Mouse (Mus musculus) MEL (cell line): ENCODE measurements at regions not wholly inside any gene's neighbourhood (a gene's known extent, or its start where the extent isn't known, plus 50 kb on each side); places are given as distances from the start of the nearest gene placed in this dataset.

Experiments used
- DNase-seq: peaks from one replicate; pipeline ENCODE4 v3.0.0; 2011; ENCODE audit warnings: low read depth, low spot score
- H3K27ac ChIP-seq: 2 replicates; pipeline ENCODE4 v1.5.1; 2012; ENCODE audit warnings: low read depth, mild to moderate bottlenecking, control low read depth, low read length, moderate library complexity; ENCODE audit not compliant: control insufficient read depth
- H3K27me3 ChIP-seq, 2 experiments: fragments of 150-350 bp in 1 of 2; sonication (generic) in 1 of 2; 2 replicates each; pipeline ENCODE4 v1.6.1; 2012; ENCODE audit warnings: low read length in 2 of 2, mild to moderate bottlenecking in 2 of 2, improper control_type of control experiment in 1 of 2, moderate library complexity in 1 of 2; ENCODE audit not compliant: insufficient read depth in 2 of 2, control insufficient read depth in 1 of 2
- H3K36me3 ChIP-seq, 2 experiments: 2 replicates each; pipeline ENCODE4 v1.6.1; 2012 to 2014; ENCODE audit warnings: low read length in 2 of 2, improper control_type of control experiment in 1 of 2, inconsistent platforms in 1 of 2, mild to moderate bottlenecking in 1 of 2; ENCODE audit not compliant: insufficient read depth in 2 of 2, control insufficient read depth in 1 of 2
- H3K4me1 ChIP-seq, 2 experiments: fragments of 150-350 bp in 1 of 2; sonication (generic) in 1 of 2; 2 replicates each; pipeline ENCODE4 v1.6.1; 2012; ENCODE audit warnings: low read length in 2 of 2, improper control_type of control experiment in 1 of 2, mild to moderate bottlenecking in 1 of 2; ENCODE audit not compliant: insufficient read depth in 2 of 2, control insufficient read depth in 1 of 2
- H3K4me3 ChIP-seq, 2 experiments: fragments of 150-350 bp in 1 of 2; sonication (generic) in 1 of 2; 2 replicates each; pipeline ENCODE4 v1.5.1; 2012; ENCODE audit warnings: low read depth in 2 of 2, low read length in 2 of 2, mild to moderate bottlenecking in 2 of 2, moderate library complexity in 2 of 2, control low read depth in 1 of 2, improper control_type of control experiment in 1 of 2; ENCODE audit not compliant: control insufficient read depth in 1 of 2, insufficient read depth in 1 of 2
- H3K79me2 ChIP-seq: 2 replicates; pipeline ENCODE4 v1.6.1; 2012; ENCODE audit warnings: mild to moderate bottlenecking, low read length, moderate library complexity; ENCODE audit not compliant: control insufficient read depth, poor library complexity, insufficient read depth
- H3K9ac ChIP-seq: 2 replicates; pipeline ENCODE4 v1.6.1; 2012; ENCODE audit warnings: low read depth, mild to moderate bottlenecking, control low read depth, low read length, moderate library complexity; ENCODE audit not compliant: control insufficient read depth, poor library complexity, severe bottlenecking
- H3K9me3 ChIP-seq: fragments of 150-350 bp; sonication (generic); replicated peaks from 2 replicates; pipeline ENCODE4 v1.6.1; 2012; ENCODE audit warnings: mild to moderate bottlenecking, low read length, improper control_type of control experiment, moderate library complexity; ENCODE audit not compliant: insufficient read depth
- CHD1 ChIP-seq: IDR thresholded peaks from 2 replicates; pipeline ENCODE4 v1.6.1; 2012; ENCODE audit warnings: low read depth, mild to moderate bottlenecking, inconsistent platforms, low read length, improper control_type of control experiment
- CHD2 ChIP-seq: IDR thresholded peaks from 2 replicates; pipeline ENCODE4 v1.6.1; 2011; ENCODE audit warnings: low read length, improper control_type of control experiment
- CTCF ChIP-seq, 3 experiments: IDR thresholded peaks in 2 of 3; conservative IDR thresholded peaks in 1 of 3; 2 replicates each; pipeline ENCODE4 v1.5.1; 2011 to 2012; ENCODE audit warnings: low read length in 3 of 3, low read depth in 2 of 3, mild to moderate bottlenecking in 2 of 3, improper control_type of control experiment in 1 of 3, inconsistent platforms in 1 of 3, mixed read lengths in 1 of 3, moderate library complexity in 1 of 3; ENCODE audit not compliant: control insufficient read depth in 1 of 3, insufficient read depth in 1 of 3, poor library complexity in 1 of 3, severe bottlenecking in 1 of 3
- ETS1 ChIP-seq: IDR thresholded peaks from 2 replicates; pipeline ENCODE4 v1.6.1; 2012; ENCODE audit warnings: low read depth, mild to moderate bottlenecking, inconsistent platforms, low read length, improper control_type of control experiment, moderate library complexity
- GABPA ChIP-seq: IDR thresholded peaks from 2 replicates; pipeline ENCODE4 v1.6.1; 2012; ENCODE audit warnings: low read depth, mild to moderate bottlenecking, inconsistent platforms, low read length, improper control_type of control experiment, moderate library complexity
- JUND ChIP-seq: IDR thresholded peaks from 2 replicates; pipeline ENCODE4 v1.6.1; 2011; ENCODE audit warnings: low read depth, mild to moderate bottlenecking, improper control_type of control experiment, low read length
- KAT2A ChIP-seq: conservative IDR thresholded peaks from 2 replicates; pipeline ENCODE4 v1.6.1; 2012; ENCODE audit warnings: low read depth, low read length, improper control_type of control experiment, inconsistent platforms
- MAFK ChIP-seq: IDR thresholded peaks from 2 replicates; pipeline ENCODE4 v1.6.1; 2011; ENCODE audit warnings: low read depth, mild to moderate bottlenecking, low read length, improper control_type of control experiment, borderline replicate concordance
- MAX ChIP-seq: IDR thresholded peaks from 2 replicates; pipeline ENCODE4 v1.6.1; 2011; ENCODE audit warnings: low read length, improper control_type of control experiment
- MXI1 ChIP-seq: IDR thresholded peaks from 2 replicates; pipeline ENCODE4 v1.6.1; 2011; ENCODE audit warnings: mild to moderate bottlenecking, low read depth, low read length, improper control_type of control experiment
- MYB ChIP-seq: IDR thresholded peaks from 2 replicates; pipeline ENCODE4 v1.6.1; 2011; ENCODE audit warnings: mild to moderate bottlenecking, low read depth, low read length, improper control_type of control experiment
- MYC ChIP-seq: IDR thresholded peaks from 2 replicates; pipeline ENCODE4 v1.6.1; 2011; ENCODE audit warnings: low read depth, mild to moderate bottlenecking, low read length, improper control_type of control experiment, moderate library complexity
- NELFE ChIP-seq: IDR thresholded peaks from 2 replicates; pipeline ENCODE4 v1.6.1; 2011; ENCODE audit warnings: low read depth, low read length, improper control_type of control experiment
- POLR2A ChIP-seq, 2 experiments: IDR thresholded peaks; 2 replicates each; pipeline ENCODE4 v1.6.1; 2011 to 2012; ENCODE audit warnings: low read length in 2 of 2, mild to moderate bottlenecking in 2 of 2, control low read depth in 1 of 2, improper control_type of control experiment in 1 of 2, low read depth in 1 of 2, moderate library complexity in 1 of 2; ENCODE audit not compliant: control insufficient read depth in 1 of 2, insufficient read depth in 1 of 2, poor library complexity in 1 of 2
- POLR2AphosphoS2 ChIP-seq: IDR thresholded peaks from 2 replicates; pipeline ENCODE4 v1.6.1; 2011; ENCODE audit warnings: low read length, improper control_type of control experiment
- POLR2AphosphoS5 ChIP-seq: IDR thresholded peaks from 2 replicates; pipeline ENCODE4 v1.6.1; 2012; ENCODE audit warnings: low read depth, borderline replicate concordance, mild to moderate bottlenecking, inconsistent platforms, low read length, moderate library complexity, mixed read lengths
- RAD21 ChIP-seq: IDR thresholded peaks from 2 replicates; pipeline ENCODE4 v1.6.1; 2011; ENCODE audit warnings: mild to moderate bottlenecking, low read depth, low read length, improper control_type of control experiment
- SIN3A ChIP-seq: IDR thresholded peaks from 2 replicates; pipeline ENCODE4 v1.6.1; 2012; ENCODE audit warnings: low read length, improper control_type of control experiment, inconsistent platforms
- SMC3 ChIP-seq: IDR thresholded peaks from 2 replicates; pipeline ENCODE4 v1.6.1; 2011; ENCODE audit warnings: low read depth, low read length, improper control_type of control experiment
- TBP ChIP-seq: IDR thresholded peaks from 2 replicates; pipeline ENCODE4 v1.8.0; 2011; ENCODE audit warnings: low read depth, low read length, improper control_type of control experiment
- TCF12 ChIP-seq: IDR thresholded peaks from 2 replicates; pipeline ENCODE4 v1.6.1; 2014; ENCODE audit warnings: low read depth, mild to moderate bottlenecking, inconsistent platforms, low read length, improper control_type of control experiment, moderate library complexity
- UBTF ChIP-seq: IDR thresholded peaks from 2 replicates; pipeline ENCODE4 v1.6.1; 2012; ENCODE audit warnings: low read depth, mild to moderate bottlenecking, inconsistent platforms, low read length, improper control_type of control experiment, moderate library complexity, borderline replicate concordance; ENCODE audit not compliant: insufficient read depth
- USF2 ChIP-seq, 2 experiments: IDR thresholded peaks; 2 replicates each; pipeline ENCODE4 v1.6.1; 2011 to 2012; ENCODE audit warnings: improper control_type of control experiment in 2 of 2, low read length in 2 of 2, borderline replicate concordance in 1 of 2, inconsistent platforms in 1 of 2, low read depth in 1 of 2, mild to moderate bottlenecking in 1 of 2; ENCODE audit not compliant: insufficient read depth in 1 of 2
- ZC3H11A ChIP-seq: IDR thresholded peaks from 2 replicates; pipeline ENCODE4 v1.6.1; 2012; ENCODE audit warnings: low read depth, mild to moderate bottlenecking, inconsistent platforms, low read length, improper control_type of control experiment
- ZKSCAN1 ChIP-seq: IDR thresholded peaks from 2 replicates; pipeline ENCODE4 v1.6.1; 2012; ENCODE audit warnings: low read depth, mild to moderate bottlenecking, inconsistent platforms, low read length, improper control_type of control experiment, moderate library complexity

DNA sequence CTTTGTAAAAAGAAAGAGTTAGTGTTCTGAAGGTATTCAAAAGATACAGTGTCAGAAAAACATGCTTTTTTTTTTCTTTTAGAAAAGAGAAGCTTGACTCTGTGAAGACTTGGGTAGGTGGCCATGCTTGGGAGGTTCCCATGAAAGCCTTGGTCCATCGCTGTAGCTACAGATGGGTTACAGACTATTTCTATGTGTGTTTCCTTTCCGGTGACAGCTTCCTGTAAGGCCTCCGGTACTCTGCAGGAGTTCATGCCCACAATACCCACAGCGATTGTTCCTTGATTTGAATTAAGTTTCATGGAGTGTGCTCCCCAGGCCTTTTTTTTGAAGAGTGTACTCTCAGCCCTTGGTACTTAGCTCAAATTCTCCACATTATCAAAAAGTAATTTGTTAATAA is 604.1 kb upstream of the Mef2c start:
- DNase-seq: no peak
- no peak for TF ChIP-seq CHD1
- TF ChIP-seq POLR2AphosphoS5: no peak
- no peak for TF ChIP-seq MXI1
- no peak for TF ChIP-seq SIN3A
- TF ChIP-seq USF2 (IDR thresholded peaks at IDR 0.05; ENCODE audit: borderline replicate concordance in 1 of 2, insufficient read depth in 1 of 2, low read depth in 1 of 2, low read length in 2 of 2): no peak
- no peak for TF ChIP-seq NELFE
- TF ChIP-seq TCF12: no peak
- no peak for TF ChIP-seq POLR2AphosphoS2
- TF ChIP-seq, all 39 proteins: peak for 0
- H3K36me3 ChIP-seq: no peaks in the 10 kb centered on the region
- H3K27ac ChIP-seq: no peak overlapping the region
- no peaks in the 10 kb centered on the region for H3K79me2 ChIP-seq
- no peak overlapping the region for H3K9ac ChIP-seq
- H3K4me3 ChIP-seq: no peak overlapping the region
- no peaks in the 10 kb centered on the region for H3K27me3 ChIP-seq
- no peaks in the 10 kb centered on the region for H3K4me1 ChIP-seq
- H3K9me3 ChIP-seq: no peaks in the 10 kb centered on the region

DNA sequence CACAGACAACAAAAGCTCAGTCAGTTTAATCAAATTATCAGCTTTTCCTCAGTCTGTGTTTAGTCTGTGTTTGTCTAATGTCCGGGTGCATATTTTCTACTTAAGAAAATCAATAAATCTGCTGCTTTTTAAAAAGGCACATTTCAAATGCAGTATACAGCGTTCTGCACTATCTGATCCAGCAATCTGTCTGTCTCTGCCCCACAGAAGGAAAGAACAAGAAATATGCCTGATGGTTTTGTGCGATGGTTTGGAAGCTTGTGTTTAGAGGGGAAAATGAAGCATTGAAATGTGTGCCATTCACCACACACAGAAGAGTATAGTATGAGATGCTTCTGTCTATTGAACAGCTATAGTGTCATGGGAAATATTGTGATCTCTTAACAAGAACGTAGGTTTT is 601.7 kb upstream of the Mef2c start:
- no peaks in the 10 kb centered on the region for H3K27me3 ChIP-seq
- no peak overlapping the region for H3K4me3 ChIP-seq

DNA sequence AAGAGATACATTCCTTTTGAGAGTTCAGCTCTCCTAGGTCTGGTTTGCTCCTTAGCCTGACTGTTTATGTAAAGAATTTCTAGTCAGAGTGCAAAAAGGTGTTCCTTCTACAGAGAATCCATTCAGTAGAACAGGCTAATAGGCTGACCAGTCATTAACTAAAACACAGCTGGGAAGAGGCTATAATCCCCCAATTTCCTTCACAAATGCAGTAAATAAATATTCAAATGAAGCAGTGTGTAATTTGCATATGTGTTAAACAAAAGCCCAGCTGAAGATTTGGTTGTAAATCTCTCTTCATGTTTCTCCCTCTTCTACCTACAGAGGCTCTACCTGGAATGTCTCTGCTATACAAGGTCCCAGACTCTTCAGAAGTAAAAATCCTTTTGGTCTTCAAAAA is 600.2 kb upstream of the Mef2c start:
- no peak overlapping the region for H3K4me3 ChIP-seq
- TF ChIP-seq MXI1: no peak
- TF ChIP-seq MYC: no peak
- TF ChIP-seq CHD2: no peak
- TF ChIP-seq UBTF: no peak
- TF ChIP-seq JUND: no peak
- no peak for TF ChIP-seq MAFK
- no peak for TF ChIP-seq POLR2A (IDR thresholded peaks at IDR 0.05; ENCODE audit: control insufficient read depth in 1 of 2, insufficient read depth in 1 of 2, low read depth in 1 of 2, low read length in 2 of 2, poor library complexity in 1 of 2)
- no peak for TF ChIP-seq MYB
- TF ChIP-seq GABPA: no peak
- TF ChIP-seq CHD1: no peak
- no peak for TF ChIP-seq TBP
- TF ChIP-seq SMC3: no peak
- TF ChIP-seq ZKSCAN1: no peak
- no peak for TF ChIP-seq RAD21
- TF ChIP-seq CTCF (IDR thresholded peaks at IDR 0.05 in 2 of 3, conservative IDR thresholded peaks at IDR 0.05 in 1 of 3; ENCODE audit: control insufficient read depth in 1 of 3, insufficient read depth in 1 of 3, low read depth in 2 of 3, low read length in 3 of 3, poor library complexity in 1 of 3, severe bottlenecking in 1 of 3): no peak
- no peak for TF ChIP-seq POLR2AphosphoS2
- TF ChIP-seq TCF12: no peak
- no peak for TF ChIP-seq KAT2A
- TF ChIP-seq MAX: no peak
- no peak for TF ChIP-seq ZC3H11A

More for the DNA sequence above, 601.7 kb upstream of the Mef2c start:
- Histone ChIP-seq H3K36me3 (no peaks in the 10 kb centered on the region), H3K4me1 (no peaks in the 10 kb centered on the region), H3K9ac (no peak overlapping the region), H3K9me3 (no peaks in the 10 kb centered on the region), H3K27ac (no peak overlapping the region), H3K79me2 (no peaks in the 10 kb centered on the region)
- TF ChIP-seq MYB (no peak), ZKSCAN1 (no peak), ETS1 (no peak), CHD2 (no peak)
- no peak for DNase-seq

More for the DNA sequence above, 600.2 kb upstream of the Mef2c start:
- no peak overlapping the region for H3K9ac ChIP-seq
- no peak for DNase-seq
- no peaks in the 10 kb centered on the region for H3K4me1 ChIP-seq
- no peaks in the 10 kb centered on the region for H3K79me2 ChIP-seq
- no peaks in the 10 kb centered on the region for H3K9me3 ChIP-seq
- H3K27ac ChIP-seq: no peak overlapping the region
- H3K27me3 ChIP-seq: no peaks in the 10 kb centered on the region
- H3K36me3 ChIP-seq: no peaks in the 10 kb centered on the region
